Mouse (Mus musculus) small intestine, adult 2 months (tissue): ENCODE measurements around the gene Gm10134. TPM values are rescaled to one million over a fixed set of nuclear protein-coding genes. Genes with fewer than 3 reads are reported as not detected.

Source experiments
- H3K27ac ChIP-seq: fragments of 200-500 bp; 2 replicates; pipeline ENCODE4 v1.5.1; 2012; ENCODE audit warnings: low read depth, low read length, control low read depth, inconsistent platforms; ENCODE audit not compliant: insufficient read depth
- H3K27me3 ChIP-seq: fragments of 200-500 bp; 2 replicates; pipeline ENCODE4 v1.6.1; 2012; ENCODE audit warnings: mild to moderate bottlenecking, moderate library complexity, low read length, inconsistent platforms; ENCODE audit not compliant: control insufficient read depth, insufficient read depth
- H3K36me3 ChIP-seq: fragments of 200-500 bp; 2 replicates; pipeline ENCODE4 v1.6.1; 2012; ENCODE audit warnings: mild to moderate bottlenecking, low read length, control low read depth, inconsistent platforms; ENCODE audit not compliant: control insufficient read depth, insufficient read depth
- H3K4me1 ChIP-seq: fragments of 200-500 bp; 2 replicates; pipeline ENCODE4 v1.6.1; 2012; ENCODE audit warnings: low read length, inconsistent platforms, mixed read lengths; ENCODE audit not compliant: control insufficient read depth, insufficient read depth, insufficient read length
- H3K4me3 ChIP-seq: fragments of 200-500 bp; 2 replicates; pipeline ENCODE4 v1.5.1; 2012; ENCODE audit warnings: low read depth, mild to moderate bottlenecking, control low read depth, inconsistent platforms, low read length, moderate library complexity
- CTCF ChIP-seq: fragments of 200-500 bp; IDR thresholded peaks from 2 replicates; pipeline ENCODE4 v1.5.1; 2012; ENCODE audit warnings: low read depth, mild to moderate bottlenecking, control low read depth, inconsistent platforms, low read length, moderate library complexity, mixed read lengths; ENCODE audit not compliant: insufficient replicate concordance, insufficient read length; ENCODE audit errors: extremely low read depth
- POLR2A ChIP-seq: fragments of 200-500 bp; IDR thresholded peaks from 2 replicates; pipeline ENCODE4 v1.6.1; 2012; ENCODE audit warnings: low read depth, mild to moderate bottlenecking, control low read depth, inconsistent platforms, low read length, moderate library complexity
- WGBS: fragments of 180-500 bp; shearing (Covaris S2); methylation state at CpG from one replicate; pipeline ENCODE4 v1.1.7; 2018; 5-methylcytosine and 5-hydroxymethylcytosine counted together
- polyA plus RNA-seq: library from polyadenylated mRNA; depleted of rRNA; stranded (reverse); fragments of >200 nt; gene quantifications from 2 replicates; pipeline ENCODE4 v1.2.3, GENCODE M21; 2012

Gm10134 gene
- polyA plus RNA-seq, 1 experiment, result 0.57 TPM

DNA sequence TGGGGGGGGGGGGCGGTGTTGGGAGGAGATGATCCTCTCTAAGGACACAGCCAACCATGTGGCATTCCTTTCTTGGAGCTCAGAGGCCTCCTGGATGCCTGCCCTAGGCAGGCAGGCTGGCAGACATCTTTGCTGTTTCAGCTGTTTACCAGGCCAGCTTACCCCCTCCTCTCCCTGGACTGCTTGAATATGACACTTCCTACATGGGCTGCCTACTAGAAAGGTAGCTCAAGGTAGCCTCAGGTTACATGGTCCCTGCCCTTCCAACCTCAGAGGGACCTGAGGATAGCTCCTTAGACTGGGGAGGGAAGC is 32.9 kb downstream of the Gm10134 start:
- no peaks in the 10 kb centered on the region for H3K27me3 ChIP-seq
- no peak for TF ChIP-seq CTCF
- no peak for TF ChIP-seq POLR2A
- H3K4me1 ChIP-seq, result peaks cover 66% of the 10 kb centered on the region
- H3K36me3 ChIP-seq, result peaks cover 20% of the 10 kb centered on the region
- H3K27ac ChIP-seq, result peak overlapping the region; percentile 87
- WGBS, result 31% methylated on average over 1 of the region's 1 CpGs
- no peak overlapping the region for H3K4me3 ChIP-seq

DNA sequence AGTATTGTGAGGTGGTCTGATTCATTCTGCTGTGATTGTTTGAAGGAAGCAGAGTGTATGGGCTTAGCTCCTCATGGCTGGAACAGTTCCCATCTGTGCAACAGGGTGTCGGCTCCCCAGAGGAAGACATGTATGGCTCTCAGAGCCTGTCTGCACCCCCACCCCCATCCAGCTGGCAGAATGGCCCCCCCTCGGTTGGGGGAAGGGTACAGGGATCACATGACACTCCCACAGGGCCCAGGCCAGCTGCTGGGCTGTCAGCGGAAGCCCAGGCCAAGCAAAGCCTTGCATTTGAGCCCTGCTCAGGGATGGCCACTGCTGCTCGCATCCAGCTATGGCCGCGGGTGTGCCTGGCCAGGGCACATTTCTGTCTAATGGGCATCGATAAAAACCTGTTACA is 33.3 kb downstream of the Gm10134 start:
- H3K4me1 ChIP-seq, result peaks cover 61% of the 10 kb centered on the region

DNA sequence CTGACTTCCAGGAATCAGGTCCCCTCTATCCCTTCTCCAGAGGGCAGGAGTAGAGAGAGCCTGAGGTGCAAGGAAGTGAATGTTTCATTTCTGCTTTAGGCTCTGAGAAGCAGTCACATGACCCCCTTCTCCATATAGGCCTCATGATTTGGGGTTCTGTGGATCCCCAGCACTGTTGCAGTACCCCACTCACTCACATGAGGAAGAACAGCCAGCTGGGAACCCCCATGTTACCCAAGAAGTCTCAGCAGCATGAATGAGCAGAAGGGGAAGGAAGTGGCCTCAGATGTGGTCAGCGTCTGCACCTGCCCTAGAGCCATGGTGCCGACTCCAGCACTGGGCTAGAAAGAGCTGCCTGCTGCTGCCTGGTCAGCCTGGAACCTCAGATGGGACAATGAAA is 34.1 kb downstream of the Gm10134 start:
- TF ChIP-seq CTCF (no peak), POLR2A (no peak)
- Histone ChIP-seq H3K4me3 (no peak overlapping the region), H3K27ac (peak overlapping the region; percentile 87), H3K36me3 (peaks cover 31% of the 10 kb centered on the region), H3K27me3 (no peaks in the 10 kb centered on the region), H3K4me1 (peaks cover 61% of the 10 kb centered on the region)
- 76% methylated on average over 2 of the region's 2 CpGs for WGBS

More for the DNA sequence above, 33.3 kb downstream of the Gm10134 start:
- Histone ChIP-seq H3K4me3 (no peak overlapping the region), H3K36me3 (peaks cover 25% of the 10 kb centered on the region), H3K27ac (peak overlapping the region; percentile 87), H3K27me3 (no peaks in the 10 kb centered on the region)
- WGBS, result 37% methylated on average over 7 of the region's 7 CpGs
- TF ChIP-seq POLR2A (no peak), CTCF (no peak)

DNA sequence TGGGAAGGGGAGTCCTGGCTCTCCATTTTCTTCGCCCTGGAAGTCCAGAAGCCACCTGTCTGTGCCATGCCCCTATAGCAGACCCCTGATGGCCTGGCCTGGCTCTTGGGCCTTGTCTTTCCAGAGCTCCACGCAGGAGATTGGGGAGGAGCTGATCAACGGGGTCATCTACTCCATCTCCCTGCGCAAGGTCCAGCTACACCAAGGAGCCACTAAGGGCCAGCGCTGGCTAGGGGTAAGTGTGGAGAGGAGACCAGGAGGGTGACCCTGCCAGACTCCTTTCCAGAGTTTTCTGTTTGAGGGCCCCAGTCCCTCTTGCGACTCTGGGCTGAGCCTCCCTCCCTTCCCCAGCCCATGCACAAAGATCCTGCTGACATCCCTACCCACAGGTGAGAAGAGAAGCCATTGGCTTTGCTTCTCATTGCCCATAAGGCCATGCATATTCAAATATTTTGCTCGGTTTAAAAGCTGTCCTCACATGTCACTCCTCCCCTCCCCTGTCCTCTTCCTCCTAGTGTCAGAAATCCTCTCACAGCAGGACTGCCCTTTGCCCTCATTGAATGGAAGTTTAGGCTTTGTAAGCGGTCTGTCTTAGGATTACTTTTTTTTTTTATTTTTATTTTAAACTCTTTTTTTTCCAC is 34.8 kb downstream of the Gm10134 start:
- H3K27ac ChIP-seq, result peak overlapping the region; percentile 22; the same call in 1 of the 2 replicates
- peaks cover 38% of the 10 kb centered on the region for H3K36me3 ChIP-seq
- TF ChIP-seq CTCF, result no peak
- TF ChIP-seq POLR2A, result no peak
- H3K4me1 ChIP-seq, result peaks cover 57% of the 10 kb centered on the region
- WGBS, result 71% methylated on average over 8 of the region's 8 CpGs
- H3K27me3 ChIP-seq, result no peaks in the 10 kb centered on the region
- no peak overlapping the region for H3K4me3 ChIP-seq

DNA sequence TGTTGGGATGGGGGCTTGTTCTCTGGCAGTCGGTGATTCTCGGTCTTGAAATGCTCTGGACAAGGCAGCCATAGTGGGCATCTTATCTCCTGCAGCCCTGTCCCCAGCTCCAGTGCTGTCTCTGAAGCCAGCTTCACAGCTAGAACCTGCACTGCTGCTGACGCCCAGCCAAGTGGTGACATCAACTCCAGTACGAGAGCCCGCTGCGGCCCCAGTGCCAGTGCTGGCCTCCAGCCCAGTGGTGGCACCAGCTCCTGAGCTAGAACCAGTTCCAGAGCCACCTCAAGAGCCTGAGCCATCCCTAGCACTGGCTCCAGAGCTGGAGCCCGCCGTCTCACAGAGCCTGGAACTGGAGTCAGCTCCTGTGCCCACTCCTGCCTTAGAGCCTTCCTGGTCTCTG is 38.0 kb downstream of the Gm10134 start:
- Histone ChIP-seq H3K4me3 (no peak overlapping the region), H3K4me1 (peaks cover 30% of the 10 kb centered on the region), H3K36me3 (peaks cover 50% of the 10 kb centered on the region), H3K27me3 (no peaks in the 10 kb centered on the region), H3K27ac (no peak overlapping the region)
- WGBS, result 89% methylated on average over 8 of the region's 8 CpGs
- TF ChIP-seq CTCF (no peak), POLR2A (no peak)

DNA sequence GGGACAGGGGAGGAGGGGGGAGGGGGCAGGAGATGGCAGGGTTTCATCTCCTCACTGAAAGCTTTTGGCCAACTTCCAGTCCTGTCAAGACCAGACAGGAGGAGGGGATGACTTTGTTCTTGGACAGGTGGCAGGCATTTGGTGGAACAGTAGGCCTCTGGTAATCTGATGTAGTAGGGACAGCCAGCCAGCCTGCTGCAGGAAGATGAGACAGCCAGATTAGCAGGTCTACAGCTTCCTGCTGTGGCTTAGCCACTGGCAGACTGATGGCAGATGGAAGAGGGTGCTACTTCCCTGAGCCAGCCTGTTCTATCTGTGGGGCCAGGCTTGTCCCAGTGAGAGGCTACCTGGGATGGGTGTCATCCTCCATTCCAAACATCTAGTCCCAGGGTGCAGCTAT is 40.1 kb downstream of the Gm10134 start:
- TF ChIP-seq POLR2A (no peak), CTCF (no peak)

DNA sequence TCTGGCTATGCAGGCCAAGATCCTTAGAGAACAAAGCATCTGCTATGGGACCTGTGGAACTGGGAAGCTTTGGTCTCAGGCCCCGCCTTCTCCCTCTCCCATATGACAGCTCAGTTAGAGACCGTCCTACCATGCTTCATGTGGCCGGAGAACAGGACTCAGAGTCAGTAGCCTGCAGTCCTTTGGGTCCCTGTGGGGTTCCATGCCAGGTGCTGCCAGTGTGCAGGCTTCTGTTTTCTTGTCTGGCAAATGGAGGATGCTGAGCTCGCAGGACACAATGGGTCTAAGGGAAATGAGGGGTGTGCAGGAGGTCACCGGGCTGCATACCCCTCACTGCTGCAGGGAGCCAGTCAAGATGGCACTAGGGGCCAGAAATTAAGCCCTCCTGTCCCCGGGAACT is 40.7 kb downstream of the Gm10134 start:
- Histone ChIP-seq H3K27ac (no peak overlapping the region), H3K4me1 (peaks cover 6% of the 10 kb centered on the region), H3K36me3 (peaks cover 71% of the 10 kb centered on the region), H3K4me3 (no peak overlapping the region), H3K27me3 (no peaks in the 10 kb centered on the region)
- TF ChIP-seq POLR2A, result no peak
- WGBS, result 75% methylated on average over 6 of the region's 6 CpGs

More for the DNA sequence above, 40.1 kb downstream of the Gm10134 start:
- peaks cover 65% of the 10 kb centered on the region for H3K36me3 ChIP-seq
- no peaks in the 10 kb centered on the region for H3K27me3 ChIP-seq
- peaks cover 10% of the 10 kb centered on the region for H3K4me1 ChIP-seq
- no peak overlapping the region for H3K27ac ChIP-seq
- H3K4me3 ChIP-seq, result no peak overlapping the region
